Comparison of ENCODE assay signal across 16 mouse cellular contexts in the genomic region with DNA sequence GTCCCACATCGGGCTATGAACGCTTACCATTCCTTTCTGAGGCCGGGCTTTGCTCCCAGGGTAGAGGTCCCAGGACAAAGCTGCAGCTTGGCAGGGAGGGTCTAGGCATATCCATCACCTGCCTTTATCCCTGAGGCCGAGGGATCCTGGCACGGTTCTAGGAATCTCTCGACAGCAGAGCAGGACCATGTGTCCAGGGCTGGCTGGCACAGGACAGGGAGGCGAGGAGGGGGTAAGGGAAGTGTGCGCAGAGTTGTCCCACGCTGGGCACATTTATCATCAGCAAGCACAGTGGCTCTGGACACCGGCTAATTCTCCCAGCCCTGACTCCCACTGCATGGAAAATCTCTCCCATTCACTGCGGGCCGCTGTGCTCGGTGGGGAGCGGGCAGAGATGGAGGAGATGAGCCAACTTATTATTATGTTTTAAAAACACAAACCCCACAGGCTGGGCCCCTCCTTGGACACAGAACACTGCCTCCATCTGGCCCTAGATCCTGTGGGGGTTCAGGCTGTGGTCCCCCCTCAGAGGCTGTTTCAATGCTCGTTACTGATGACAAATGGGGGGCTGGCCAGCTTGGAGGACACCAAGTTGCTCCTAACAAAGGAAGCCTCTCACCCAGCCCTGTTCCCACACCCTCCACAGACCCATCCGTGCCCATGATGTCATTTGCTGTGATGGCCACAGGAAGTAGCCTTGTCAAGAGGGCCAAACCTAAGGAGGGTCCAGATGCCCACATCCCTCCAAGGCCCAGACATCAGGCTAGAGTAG. TPM values are rescaled to one million over a fixed set of nuclear protein-coding genes. Genes with fewer than 3 reads are reported as not detected.
DNase-seq lines count a peak whose midpoint lies in the region; ATAC-seq lines count a peak whose summit lies in the region.
"Had no signal": no experiment of that assay in that cellular context is flagged by ENCODE, and none has a peak within 500 bp of the region (broad histone marks: within the 10 kb centered on the region; RNA-seq: fewer than 3 reads in every experiment).

No protein-coding gene starts in this region.

- no peak overlapping the region for H3K4me2 ChIP-seq in heart, embryonic 13.5 days
- H3K4me2 ChIP-seq in midbrain, embryonic 16.5 days (ENCODE audit: low read length) = no peak overlapping the region
- no peak overlapping the region for H3K4me2 ChIP-seq in midbrain, embryonic 13.5 days (replicated peaks)
- H3K4me2 ChIP-seq in hindbrain, embryonic 11.5 days (replicated peaks; ENCODE audit: low read depth, low read length) = no peak overlapping the region
- H3K4me2 ChIP-seq in neural tube, embryonic 14.5 days (ENCODE audit: low read depth, low read length) = no peak overlapping the region
- H3K4me2 ChIP-seq: embryonic facial prominence, embryonic 12.5 days; forebrain, embryonic 13.5 days had no signal

- H3K36me3 ChIP-seq in heart, embryonic 13.5 days = peaks cover 15% of the 10 kb centered on the region
- no peaks in the 10 kb centered on the region for H3K36me3 ChIP-seq in midbrain, embryonic 16.5 days (ENCODE audit: control insufficient read depth, insufficient read depth, low read length)
- H3K36me3 ChIP-seq in midbrain, embryonic 13.5 days = no peaks in the 10 kb centered on the region
- no peaks in the 10 kb centered on the region for H3K36me3 ChIP-seq in hindbrain, embryonic 11.5 days (ENCODE audit: control insufficient read depth, insufficient read depth, low read length)
- H3K36me3 ChIP-seq in neural tube, embryonic 14.5 days (ENCODE audit: control insufficient read depth, insufficient read depth, low read length) = no peaks in the 10 kb centered on the region
- H3K36me3 ChIP-seq: embryonic facial prominence, embryonic 12.5 days had no signal

- no peak for ATAC-seq in heart, embryonic 13.5 days (ENCODE audit: extremely low read depth, insufficient number of reproducible peaks, low FRiP score, low TSS enrichment)
- ATAC-seq in midbrain, embryonic 16.5 days = 0 out of 2 replicates have a peak, but pooled peaks have one; percentile 40
- no peak for ATAC-seq in midbrain, embryonic 13.5 days
- peak; percentile 75 for ATAC-seq in hindbrain, embryonic 11.5 days (ENCODE audit: low FRiP score)
- ATAC-seq in neural tube, embryonic 14.5 days (ENCODE audit: low read depth) = peak; percentile 75
- ATAC-seq: forebrain, embryonic 13.5 days; intestine, embryonic 16.5 days; Patski had no signal

- H3K27ac ChIP-seq in heart, embryonic 13.5 days (replicated peaks) = peak overlapping the region; percentile 24; the same call in 1 of the 2 replicates
- no peak overlapping the region for H3K27ac ChIP-seq in midbrain, embryonic 16.5 days (ENCODE audit: low read length)
- no peak overlapping the region for H3K27ac ChIP-seq in midbrain, embryonic 13.5 days
- peak overlapping the region; percentile 14; the same call in 1 of the 2 replicates for H3K27ac ChIP-seq in hindbrain, embryonic 11.5 days (ENCODE audit: low read depth, low read length)
- no peak overlapping the region for H3K27ac ChIP-seq in neural tube, embryonic 14.5 days (ENCODE audit: low read depth, low read length)
- H3K27ac ChIP-seq: embryonic facial prominence, embryonic 12.5 days; forebrain, embryonic 13.5 days had no signal

- H3K27me3 ChIP-seq in heart, embryonic 13.5 days (replicated peaks) = no peaks in the 10 kb centered on the region
- 0 out of 2 replicates have a peak, but pooled peaks cover 3% of the 10 kb centered on the region for H3K27me3 ChIP-seq in midbrain, embryonic 16.5 days (ENCODE audit: control insufficient read depth, insufficient read depth, low read depth, low read length)
- peaks cover 6% of the 10 kb centered on the region; the same call in 1 of the 2 replicates for H3K27me3 ChIP-seq in midbrain, embryonic 13.5 days
- H3K27me3 ChIP-seq in hindbrain, embryonic 11.5 days (ENCODE audit: control insufficient read depth, insufficient read depth, low read length) = peaks cover 2% of the 10 kb centered on the region; the same call in 1 of the 2 replicates
- H3K27me3 ChIP-seq in neural tube, embryonic 14.5 days (ENCODE audit: control insufficient read depth, insufficient read depth, low read length) = no peaks in the 10 kb centered on the region
- H3K27me3 ChIP-seq: forebrain, embryonic 13.5 days; Patski had no signal

- no peak for DNase-seq in heart, adult 11 months
- DNase-seq in hindbrain, embryonic 11.5 days (ENCODE audit: low spot score) = no peak
- DNase-seq in right cerebral cortex, postnatal 10 days (ENCODE audit: low spot score in 2 of 2) = no peak
- no peak for DNase-seq in kidney, adult 18-20 months
- DNase-seq: adrenal gland, adult 2 months; gastrocnemius, postnatal 25 days; lung, postnatal 14 days; midbrain, embryonic 14.5 days had no signal

- H3K9me3 ChIP-seq in heart, embryonic 13.5 days = no peaks in the 10 kb centered on the region
- no peaks in the 10 kb centered on the region for H3K9me3 ChIP-seq in midbrain, embryonic 16.5 days (replicated peaks; ENCODE audit: control insufficient read depth, low read length, poor library complexity, severe bottlenecking)
- no peaks in the 10 kb centered on the region for H3K9me3 ChIP-seq in midbrain, embryonic 13.5 days
- H3K9me3 ChIP-seq in hindbrain, embryonic 11.5 days (ENCODE audit: control insufficient read depth, low read length) = no peaks in the 10 kb centered on the region
- H3K9me3 ChIP-seq in neural tube, embryonic 14.5 days (ENCODE audit: control insufficient read depth, low read length) = no peaks in the 10 kb centered on the region
- H3K9me3 ChIP-seq: embryonic facial prominence, embryonic 12.5 days; forebrain, embryonic 13.5 days had no signal

- H3K4me1 ChIP-seq in heart, embryonic 13.5 days = peaks cover 40% of the 10 kb centered on the region
- H3K4me1 ChIP-seq in midbrain, embryonic 16.5 days (ENCODE audit: control insufficient read depth, insufficient read depth, low read length) = no peaks in the 10 kb centered on the region
- H3K4me1 ChIP-seq in midbrain, embryonic 13.5 days (replicated peaks) = peaks cover 13% of the 10 kb centered on the region
- H3K4me1 ChIP-seq in hindbrain, embryonic 11.5 days (replicated peaks; ENCODE audit: control insufficient read depth, insufficient read depth, low read length) = no peaks in the 10 kb centered on the region
- H3K4me1 ChIP-seq in neural tube, embryonic 14.5 days (ENCODE audit: control insufficient read depth, insufficient read depth, low read length) = no peaks in the 10 kb centered on the region

- no peak overlapping the region for H3K4me3 ChIP-seq in heart, embryonic 13.5 days
- H3K4me3 ChIP-seq in midbrain, embryonic 16.5 days (ENCODE audit: low read depth, low read length) = no peak overlapping the region
- H3K4me3 ChIP-seq in midbrain, embryonic 13.5 days (replicated peaks) = no peak overlapping the region
- H3K4me3 ChIP-seq in hindbrain, embryonic 11.5 days (ENCODE audit: low read depth, low read length) = no peak overlapping the region
- H3K4me3 ChIP-seq in neural tube, embryonic 14.5 days (ENCODE audit: low read depth, low read length) = no peak overlapping the region
- H3K4me3 ChIP-seq: embryonic facial prominence, embryonic 12.5 days; forebrain, embryonic 13.5 days had no signal

- 71% methylated on average over 16 of the region's 16 CpGs for WGBS in heart, embryonic 13.5 days
- 62% methylated on average over 16 of the region's 16 CpGs for WGBS in midbrain, embryonic 16.5 days
- 83% methylated on average over 16 of the region's 16 CpGs for WGBS in midbrain, embryonic 13.5 days
- 72% methylated on average over 16 of the region's 16 CpGs for WGBS in hindbrain, embryonic 11.5 days
- 44% methylated on average over 16 of the region's 16 CpGs for WGBS in neural tube, embryonic 14.5 days

- H3K9ac ChIP-seq in heart, embryonic 13.5 days = peak overlapping the region; percentile 28; the same call in 1 of the 2 replicates
- no peak overlapping the region for H3K9ac ChIP-seq in midbrain, embryonic 16.5 days (ENCODE audit: low read depth, low read length)
- no peak overlapping the region for H3K9ac ChIP-seq in midbrain, embryonic 13.5 days (replicated peaks)
- no peak overlapping the region for H3K9ac ChIP-seq in hindbrain, embryonic 11.5 days (ENCODE audit: low read depth, low read length)
- H3K9ac ChIP-seq in neural tube, embryonic 14.5 days (replicated peaks; ENCODE audit: low read depth, low read length) = no peak overlapping the region
- H3K9ac ChIP-seq: embryonic facial prominence, embryonic 12.5 days; forebrain, embryonic 13.5 days had no signal

RNA-seq across cellular contexts. Expression of a gene that starts 34.9 kb away (rescaled TPM):
- 5.4 and 5.6 TPM in 2 replicates for polyA plus RNA-seq in heart, embryonic 13.5 days (2015; fragmentation: Nextera tagmentation; extraction: Ambion mirVana)
- polyA plus RNA-seq in midbrain, embryonic 16.5 days (2015; fragmentation: Nextera tagmentation; extraction: Ambion mirVana) = 9.8 and 10.3 TPM in 2 replicates
- 10.3 and 14.0 TPM in 2 replicates for polyA plus RNA-seq in midbrain, embryonic 13.5 days (2015; fragmentation: Nextera tagmentation; extraction: Ambion mirVana)
- polyA plus RNA-seq in hindbrain, embryonic 11.5 days (2014; fragmentation: Nextera tagmentation; extraction: Ambion mirVana) = 7.2 and 7.7 TPM in 2 replicates
- polyA plus RNA-seq in neural tube, embryonic 14.5 days (2014; fragmentation: Nextera tagmentation; extraction: Ambion mirVana) = 9.3 and 9.5 TPM in 2 replicates

RNA-seq across cellular contexts. Expression of a gene that starts 43.9 kb away (rescaled TPM):
- 12.1 and 13.9 TPM in 2 replicates for polyA plus RNA-seq in heart, embryonic 13.5 days (2015; fragmentation: Nextera tagmentation; extraction: Ambion mirVana)
- 2.0 and 2.4 TPM in 2 replicates for polyA plus RNA-seq in midbrain, embryonic 16.5 days (2015; fragmentation: Nextera tagmentation; extraction: Ambion mirVana)
- 3.1 and 4.0 TPM in 2 replicates for polyA plus RNA-seq in midbrain, embryonic 13.5 days (2015; fragmentation: Nextera tagmentation; extraction: Ambion mirVana)
- 2.3 TPM in 2 replicates for polyA plus RNA-seq in hindbrain, embryonic 11.5 days (2014; fragmentation: Nextera tagmentation; extraction: Ambion mirVana)
- 1.7 and 1.8 TPM in 2 replicates for polyA plus RNA-seq in neural tube, embryonic 14.5 days (2014; fragmentation: Nextera tagmentation; extraction: Ambion mirVana)

Comparison
In these comparisons a context has a peak if more than half of its experiments do, and no peak if none do; other contexts are left out.
1. ATAC-seq: peak in midbrain, embryonic 16.5 days (single experiment), hindbrain, embryonic 11.5 days (single experiment) and neural tube, embryonic 14.5 days (single experiment); none in heart, embryonic 13.5 days (single experiment) and midbrain, embryonic 13.5 days (single experiment).
2. H3K27ac ChIP-seq: peak in heart, embryonic 13.5 days (single experiment) and hindbrain, embryonic 11.5 days (single experiment); none in midbrain, embryonic 16.5 days (single experiment), midbrain, embryonic 13.5 days (single experiment) and neural tube, embryonic 14.5 days (single experiment).